Mouse (Mus musculus) common myeloid progenitor, adult 5-6 weeks (primary cell): Measurements from ENCODE around the gene Tcp1. TPM values are rescaled to one million over a fixed set of nuclear protein-coding genes. Genes with fewer than 3 reads are reported as not detected.
A peak's percentile ranks its signal among the peaks of the same experiment; 100 is the strongest.
"Not testable (repeated sequence)": the region's sequence is repeated elsewhere in the genome, so short reads cannot be mapped to it uniquely, and the experiment has no call there.

Experiments used
- ATAC-seq: replicated peaks from 2 replicates; pipeline ENCODE4 v1.8.0; 2016; ENCODE audit warnings: low read depth, mild to moderate bottlenecking, moderate TSS enrichment, inconsistent platforms; ENCODE audit not compliant: poor library complexity, severe bottlenecking
- total RNA-seq: library from RNA; stranded (forward); fragments of 200-1000, 187-1606 nt; gene quantifications from 2 replicates; pipeline ENCODE4 v1.2.3, GENCODE M21; 2017

Tcp1 gene
- total RNA-seq, 1 experiment from 2014 or later, result 929 TPM

GRCm38 (mm10) chr17:12909361-12910280 is 5.9 kb upstream of the Tcp1 start, which contains the start of gene Pnldc1:
Pnldc1 (minus strand) TSS chr17:12910230.
- ATAC-seq, result no peak

- ATAC-seq, result no peak
Measured at GRCm38 (mm10) chr17:12910391-12910790, 5.1 kb upstream of the Tcp1 start.

- ATAC-seq, result peak; percentile 96
Measured at GRCm38 (mm10) chr17:12915881-12916583, 531 bp downstream of the Tcp1 start, which contains the start of gene Mrpl18. Mrpl18 (minus strand) TSS chr17:12916345.

GRCm38 (mm10) chr17:12916588-12917380 is 1.3 kb downstream of the Tcp1 start:
- peak; percentile 26 for ATAC-seq

- ATAC-seq, result peak; percentile 43
Measured at GRCm38 (mm10) chr17:12921073-12921472, 5.6 kb downstream of the Tcp1 start.

GRCm38 (mm10) chr17:12925001-12925400 is 9.5 kb downstream of the Tcp1 start:
- no peak for ATAC-seq

GRCm38 (mm10) chr17:12925703-12926180 is 10.2 kb downstream of the Tcp1 start:
- ATAC-seq, result no peak

- not testable (repeated sequence) for ATAC-seq
Measured at GRCm38 (mm10) chr17:12931576-12931975, 16.1 kb downstream of the Tcp1 start.

GRCm38 (mm10) chr17:12935719-12936118 is 20.2 kb downstream of the Tcp1 start:
- no peak for ATAC-seq

- ATAC-seq, result no peak
Measured at GRCm38 (mm10) chr17:12937412-12937970, 22.0 kb downstream of the Tcp1 start.

- ATAC-seq, result no peak
Measured at GRCm38 (mm10) chr17:12938077-12938476, 22.6 kb downstream of the Tcp1 start.

GRCm38 (mm10) chr17:12939377-12940148 is 24.1 kb downstream of the Tcp1 start:
- peak; percentile 28; the same call in 1 of the 2 replicates for ATAC-seq

GRCm38 (mm10) chr17:12940151-12940805 is 24.8 kb downstream of the Tcp1 start, which contains the start of gene Acat3:
Acat3 (minus strand) TSS chr17:12940600.
- ATAC-seq, result peak; percentile 66

GRCm38 (mm10) chr17:12941543-12942260 is 26.2 kb downstream of the Tcp1 start:
- ATAC-seq, result no peak

- no peak for ATAC-seq
Measured at GRCm38 (mm10) chr17:12942459-12943162, 27.1 kb downstream of the Tcp1 start.

GRCm38 (mm10) chr17:12949669-12950068 is 34.2 kb downstream of the Tcp1 start:
- ATAC-seq, result no peak

- no peak for ATAC-seq
Measured at GRCm38 (mm10) chr17:12956664-12957063, 41.2 kb downstream of the Tcp1 start.
